Mouse (Mus musculus) MEL (cell line): ENCODE results near the gene Nop16. TPM values are rescaled to one million over a fixed set of nuclear protein-coding genes. Genes with fewer than 3 reads are reported as not detected.

Experiments
- DNase-seq: peaks from one replicate; pipeline ENCODE4 v3.0.0; 2011; ENCODE audit warnings: low read depth, low spot score
- H3K27ac ChIP-seq: 2 replicates; pipeline ENCODE4 v1.5.1; 2012; ENCODE audit warnings: low read depth, mild to moderate bottlenecking, control low read depth, low read length, moderate library complexity; ENCODE audit not compliant: control insufficient read depth
- H3K27me3 ChIP-seq, 2 experiments: fragments of 150-350 bp in 1 of 2; sonication (generic) in 1 of 2; 2 replicates each; pipeline ENCODE4 v1.6.1; 2012; ENCODE audit warnings: low read length in 2 of 2, mild to moderate bottlenecking in 2 of 2, improper control_type of control experiment in 1 of 2, moderate library complexity in 1 of 2; ENCODE audit not compliant: insufficient read depth in 2 of 2, control insufficient read depth in 1 of 2
- H3K36me3 ChIP-seq, 2 experiments: 2 replicates each; pipeline ENCODE4 v1.6.1; 2012 to 2014; ENCODE audit warnings: low read length in 2 of 2, improper control_type of control experiment in 1 of 2, inconsistent platforms in 1 of 2, mild to moderate bottlenecking in 1 of 2; ENCODE audit not compliant: insufficient read depth in 2 of 2, control insufficient read depth in 1 of 2
- H3K4me1 ChIP-seq, 2 experiments: fragments of 150-350 bp in 1 of 2; sonication (generic) in 1 of 2; 2 replicates each; pipeline ENCODE4 v1.6.1; 2012; ENCODE audit warnings: low read length in 2 of 2, improper control_type of control experiment in 1 of 2, mild to moderate bottlenecking in 1 of 2; ENCODE audit not compliant: insufficient read depth in 2 of 2, control insufficient read depth in 1 of 2
- H3K4me3 ChIP-seq, 2 experiments: fragments of 150-350 bp in 1 of 2; sonication (generic) in 1 of 2; 2 replicates each; pipeline ENCODE4 v1.5.1; 2012; ENCODE audit warnings: low read depth in 2 of 2, low read length in 2 of 2, mild to moderate bottlenecking in 2 of 2, moderate library complexity in 2 of 2, control low read depth in 1 of 2, improper control_type of control experiment in 1 of 2; ENCODE audit not compliant: control insufficient read depth in 1 of 2, insufficient read depth in 1 of 2
- H3K79me2 ChIP-seq: 2 replicates; pipeline ENCODE4 v1.6.1; 2012; ENCODE audit warnings: mild to moderate bottlenecking, low read length, moderate library complexity; ENCODE audit not compliant: control insufficient read depth, poor library complexity, insufficient read depth
- H3K9ac ChIP-seq: 2 replicates; pipeline ENCODE4 v1.6.1; 2012; ENCODE audit warnings: low read depth, mild to moderate bottlenecking, control low read depth, low read length, moderate library complexity; ENCODE audit not compliant: control insufficient read depth, poor library complexity, severe bottlenecking
- H3K9me3 ChIP-seq: fragments of 150-350 bp; sonication (generic); replicated peaks from 2 replicates; pipeline ENCODE4 v1.6.1; 2012; ENCODE audit warnings: mild to moderate bottlenecking, low read length, improper control_type of control experiment, moderate library complexity; ENCODE audit not compliant: insufficient read depth
- BHLHE40 ChIP-seq: IDR thresholded peaks from 2 replicates; pipeline ENCODE4 v1.6.1; 2012; ENCODE audit warnings: low read depth, mild to moderate bottlenecking, inconsistent platforms, low read length, improper control_type of control experiment, borderline replicate concordance
- CTCF ChIP-seq, 3 experiments: IDR thresholded peaks in 2 of 3; conservative IDR thresholded peaks in 1 of 3; 2 replicates each; pipeline ENCODE4 v1.5.1; 2011 to 2012; ENCODE audit warnings: low read length in 3 of 3, low read depth in 2 of 3, mild to moderate bottlenecking in 2 of 3, improper control_type of control experiment in 1 of 3, inconsistent platforms in 1 of 3, mixed read lengths in 1 of 3, moderate library complexity in 1 of 3; ENCODE audit not compliant: control insufficient read depth in 1 of 3, insufficient read depth in 1 of 3, poor library complexity in 1 of 3, severe bottlenecking in 1 of 3
- ELF1 ChIP-seq: IDR thresholded peaks from 2 replicates; pipeline ENCODE4 v1.6.1; 2014; ENCODE audit warnings: low read depth, mild to moderate bottlenecking, inconsistent platforms, low read length, improper control_type of control experiment, moderate library complexity
- KAT2A ChIP-seq: conservative IDR thresholded peaks from 2 replicates; pipeline ENCODE4 v1.6.1; 2012; ENCODE audit warnings: low read depth, low read length, improper control_type of control experiment, inconsistent platforms
- MAFK ChIP-seq: IDR thresholded peaks from 2 replicates; pipeline ENCODE4 v1.6.1; 2011; ENCODE audit warnings: low read depth, mild to moderate bottlenecking, low read length, improper control_type of control experiment, borderline replicate concordance
- MAX ChIP-seq: IDR thresholded peaks from 2 replicates; pipeline ENCODE4 v1.6.1; 2011; ENCODE audit warnings: low read length, improper control_type of control experiment
- MEF2A ChIP-seq: IDR thresholded peaks from 2 replicates; pipeline ENCODE4 v1.6.1; 2014; ENCODE audit warnings: low read depth, mild to moderate bottlenecking, inconsistent platforms, low read length, improper control_type of control experiment; ENCODE audit not compliant: poor library complexity, insufficient replicate concordance, severe bottlenecking; ENCODE audit errors: extremely low read depth
- NELFE ChIP-seq: IDR thresholded peaks from 2 replicates; pipeline ENCODE4 v1.6.1; 2011; ENCODE audit warnings: low read depth, low read length, improper control_type of control experiment
- UBTF ChIP-seq: IDR thresholded peaks from 2 replicates; pipeline ENCODE4 v1.6.1; 2012; ENCODE audit warnings: low read depth, mild to moderate bottlenecking, inconsistent platforms, low read length, improper control_type of control experiment, moderate library complexity, borderline replicate concordance; ENCODE audit not compliant: insufficient read depth
- ZC3H11A ChIP-seq: IDR thresholded peaks from 2 replicates; pipeline ENCODE4 v1.6.1; 2012; ENCODE audit warnings: low read depth, mild to moderate bottlenecking, inconsistent platforms, low read length, improper control_type of control experiment
- ZMIZ1 ChIP-seq: IDR thresholded peaks from 2 replicates; pipeline ENCODE4 v1.6.1; 2012; ENCODE audit warnings: low read depth, mild to moderate bottlenecking, inconsistent platforms, low read length, improper control_type of control experiment, moderate library complexity
- ZNF384 ChIP-seq: IDR thresholded peaks from 2 replicates; pipeline ENCODE4 v1.6.1; 2012; ENCODE audit warnings: low read depth, mild to moderate bottlenecking, inconsistent platforms, low read length, improper control_type of control experiment
- polyA plus RNA-seq, 2 experiments: library from polyadenylated mRNA; stranded (reverse) in 1 of 2; unstranded in 1 of 2; fragments of >175 nt in 1 of 2; fragments of >200 nt in 1 of 2; gene quantifications; 2 replicates each; pipeline versions ENCODE4 v1.2.1 to v1.2.4; 2012; ENCODE audit warnings: low replicate concordance in 2 of 2, low read depth in 1 of 2; ENCODE audit not compliant: insufficient read length in 2 of 2, insufficient read depth in 1 of 2, missing spikeins in 1 of 2
- total RNA-seq: library from RNA; depleted of rRNA; stranded (reverse); fragments of 300-350 nt; gene quantifications from 2 replicates; pipeline ENCODE4 v1.2.3, GENCODE M21; 2012

The Nop16 gene
- total and polyA plus RNA-seq, 3 experiments: 131 to 172 TPM; not detected in 1

DNA sequence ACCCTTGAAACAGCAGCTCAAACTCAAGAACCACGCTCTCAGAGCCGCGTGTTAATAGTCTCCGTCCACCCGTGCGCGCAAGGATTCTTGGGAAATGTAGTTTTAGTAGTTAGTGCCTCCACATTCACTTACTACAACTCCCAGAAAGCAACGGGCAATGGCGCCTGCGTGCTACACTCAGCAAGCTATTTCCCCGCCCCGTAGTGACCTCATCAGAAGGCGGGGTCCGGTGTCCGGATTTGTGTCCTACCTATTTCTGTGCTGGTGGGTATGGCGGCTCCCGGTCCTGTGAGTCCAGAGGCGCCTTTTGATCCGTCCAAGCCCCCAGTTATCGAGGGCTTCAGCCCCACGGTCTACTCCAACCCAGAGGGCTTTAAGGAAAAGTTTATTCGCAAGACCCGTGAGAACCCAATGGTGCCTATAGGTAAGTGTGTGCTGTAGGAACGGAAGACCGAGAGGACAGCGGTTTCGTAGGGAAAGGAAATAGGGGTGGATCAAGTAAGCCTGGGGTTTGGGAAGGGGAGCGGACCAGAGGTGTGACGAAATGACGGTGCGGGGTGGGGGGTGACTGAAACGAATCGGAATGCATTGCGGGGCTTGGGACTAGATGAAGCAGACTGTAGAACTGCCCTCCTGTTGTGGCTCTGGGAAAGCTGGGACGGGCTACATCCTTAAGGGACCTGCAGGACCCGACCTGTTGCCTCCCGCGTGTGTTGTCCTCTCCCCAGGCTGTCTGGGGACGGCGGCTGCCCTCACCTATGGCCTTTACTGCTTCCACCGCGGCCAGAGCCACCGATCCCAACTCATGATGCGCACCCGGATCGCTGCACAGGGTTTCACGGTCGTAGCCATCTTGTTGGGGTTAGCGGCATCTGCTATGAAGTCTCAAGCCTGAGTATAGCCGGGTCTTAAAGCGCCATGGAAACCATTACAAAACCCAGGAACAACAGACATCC, at the start of gene Nop16, which contains the start of gene Higd2a (continued):
- TF ChIP-seq MAX (peak; percentile 92), ZMIZ1 (0 out of 2 replicates have a peak, but pooled peaks have one; percentile 48), ELF1 (peak; percentile 63), UBTF (no peak), KAT2A (peak; percentile 85)
- TF ChIP-seq, all 39 proteins: peak for 19

DNA sequence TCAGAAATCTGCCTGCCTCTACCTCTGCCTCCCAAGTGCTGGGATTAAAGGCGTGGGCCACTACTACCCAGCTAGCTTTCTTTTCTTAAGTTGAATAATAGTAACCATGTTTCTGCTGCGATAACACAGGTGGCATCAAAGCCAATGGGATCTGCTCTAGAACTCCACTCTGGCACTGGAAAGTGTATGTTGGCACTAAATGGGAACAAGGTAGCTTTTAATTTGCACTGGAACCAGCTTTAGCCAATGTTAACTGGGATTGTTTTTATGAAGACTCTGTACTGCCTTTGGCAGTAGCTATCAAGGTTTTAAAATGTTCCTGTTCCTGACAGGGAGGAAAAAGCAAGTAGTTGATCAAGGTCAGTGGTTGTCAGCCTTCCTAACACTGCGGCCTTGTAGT, 45.1 kb upstream of the Nop16 start:
- peaks cover 0 to 14% of the 10 kb centered on the region in 2 experiments; a peak in 2 of 4 replicates for H3K36me3 ChIP-seq

DNA sequence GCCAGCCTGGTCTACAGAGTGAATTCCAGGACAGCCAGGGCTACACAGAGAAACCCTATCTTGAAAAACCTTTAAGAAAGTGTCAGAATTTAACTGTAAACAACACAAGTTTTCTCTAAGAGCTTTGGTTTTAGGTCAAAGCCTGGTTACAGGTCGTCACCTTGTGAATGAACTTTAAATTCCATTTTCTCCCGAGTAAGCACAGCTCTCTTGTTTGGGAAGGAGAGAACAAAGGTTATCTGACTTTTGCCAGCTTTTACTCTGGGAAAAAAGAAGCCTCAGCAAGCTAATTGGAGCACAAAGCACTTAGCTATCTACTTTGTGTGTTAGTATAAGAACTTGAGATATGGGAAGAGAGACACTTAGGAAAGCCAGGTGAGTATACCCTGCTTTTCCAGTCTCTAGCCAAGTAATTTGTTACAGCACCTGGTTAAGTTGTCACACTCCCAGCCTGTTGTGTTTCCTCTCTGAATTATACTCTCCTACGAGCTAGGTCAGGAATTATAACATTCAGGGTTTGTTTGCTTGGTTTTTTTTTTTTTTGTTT, 42.9 kb upstream of the Nop16 start:
- no peak for DNase-seq
- TF ChIP-seq ZNF384 (peak; percentile 55; the same call in 1 of the 2 replicates), KAT2A (no peak)
- H3K9me3 ChIP-seq: no peaks in the 10 kb centered on the region
- H3K36me3 ChIP-seq: peaks cover 0 to 8% of the 10 kb centered on the region in 2 experiments; a peak in 2 of 4 replicates
- no peak overlapping the region for H3K4me3 ChIP-seq
- peaks cover 14% of the 10 kb centered on the region; the same call in 1 of the 2 replicates for H3K79me2 ChIP-seq
- H3K9ac ChIP-seq: no peak overlapping the region
- no peaks in the 10 kb centered on the region for H3K4me1 ChIP-seq
- no peaks in the 10 kb centered on the region for H3K27me3 ChIP-seq
- H3K27ac ChIP-seq: no peak overlapping the region

More for the DNA sequence above, 45.1 kb upstream of the Nop16 start:
- Histone ChIP-seq H3K4me1 (no peaks in the 10 kb centered on the region), H3K27me3 (no peaks in the 10 kb centered on the region), H3K27ac (no peak overlapping the region), H3K4me3 (no peak overlapping the region), H3K79me2 (peaks cover 5% of the 10 kb centered on the region; the same call in 1 of the 2 replicates), H3K9ac (no peak overlapping the region), H3K9me3 (no peaks in the 10 kb centered on the region)
- no peak for DNase-seq
- TF ChIP-seq BHLHE40 (no peak), ZC3H11A (no peak), ZMIZ1 (no peak), NELFE (no peak), ZNF384 (no peak), MEF2A (no peak), MAFK (no peak), CTCF (IDR thresholded peaks at IDR 0.05 in 2 of 3, conservative IDR thresholded peaks at IDR 0.05 in 1 of 3; ENCODE audit: control insufficient read depth in 1 of 3, insufficient read depth in 1 of 3, low read depth in 2 of 3, low read length in 3 of 3, poor library complexity in 1 of 3, severe bottlenecking in 1 of 3) (no peak)
